Mouse (Mus musculus) forebrain, embryonic 12.5 days (tissue): ENCODE results near the gene Ppcs. TPM values are rescaled to one million over a fixed set of nuclear protein-coding genes. Genes with fewer than 3 reads are reported as not detected.

Experiments
- polyA plus RNA-seq: library from polyadenylated mRNA; unstranded; fragments of >200 nt; fragmentation: Nextera tagmentation; extraction: Ambion mirVana; gene quantifications from 2 replicates; pipeline ENCODE4 v1.2.1, GENCODE M21; 2016

Gene Ppcs
- polyA plus RNA-seq, 1 experiment from 2014 or later = 21.0 TPM

Other genes with a start within 250 kb of the Ppcs start
- gene Zfp691, start 248.2 kb downstream of the Ppcs start, polyA plus RNA-seq = 7.8 and 9.9 TPM in 2 replicates
- gene Ermap, start 232.4 kb downstream of the Ppcs start, polyA plus RNA-seq = 3.6 and 5.1 TPM in 2 replicates
- gene Svbp, start 227.1 kb downstream of the Ppcs start, polyA plus RNA-seq = 156 and 162 TPM in 2 replicates
- gene Tmem269, start 204.2 kb downstream of the Ppcs start, polyA plus RNA-seq = not detected in 2 replicates
- 36.2 and 37.8 TPM in 2 replicates for gene AU022252, start 189.7 kb downstream of the Ppcs start, polyA plus RNA-seq
- gene P3h1, start 189.5 kb downstream of the Ppcs start, polyA plus RNA-seq = 10.3 and 15.7 TPM in 2 replicates
- 0.18 and 0.59 TPM in 2 replicates for gene Cldn19, start 167.0 kb downstream of the Ppcs start, polyA plus RNA-seq
- 1,255 and 1,318 TPM in 2 replicates for gene Ybx1, start 127.8 kb downstream of the Ppcs start, polyA plus RNA-seq
- gene Ppih, start 101.9 kb downstream of the Ppcs start, polyA plus RNA-seq = 117 and 118 TPM in 2 replicates
- 11.8 and 13.4 TPM in 2 replicates for gene Ccdc30, start 6.9 kb downstream of the Ppcs start, polyA plus RNA-seq
- 0.31 TPM in 1 of 2 replicates, not detected in the other for gene Zmynd12, start 394 bp upstream of the Ppcs start, polyA plus RNA-seq
- gene Rimkla, start 70.2 kb upstream of the Ppcs start, polyA plus RNA-seq = 8.5 and 11.2 TPM in 2 replicates
- 31.7 and 32.6 TPM in 2 replicates for gene Foxj3, start 114.6 kb upstream of the Ppcs start, polyA plus RNA-seq
- 3.1 and 4.4 TPM in 2 replicates for gene Frg2f1, start 117.1 kb upstream of the Ppcs start, polyA plus RNA-seq
- gene Guca2a, start 215.3 kb upstream of the Ppcs start, polyA plus RNA-seq = not detected in 2 replicates
- gene Guca2b, start 236.5 kb upstream of the Ppcs start, polyA plus RNA-seq = not detected in 2 replicates